Mouse (Mus musculus) cerebellum, adult 2 months (tissue): Measurements from ENCODE around the gene Scn4b.

ENCODE experiments used
- CTCF ChIP-seq: fragments of 200-500 bp; IDR thresholded peaks from 2 replicates; pipeline ENCODE4 v1.5.1; 2011; ENCODE audit warnings: low read depth, mild to moderate bottlenecking, control low read depth, low read length, moderate library complexity, borderline replicate concordance; ENCODE audit not compliant: insufficient read depth
- POLR2A ChIP-seq: fragments of 200-500 bp; IDR thresholded peaks from 2 replicates; pipeline ENCODE4 v1.6.1; 2011; ENCODE audit warnings: low read length, control low read depth, borderline replicate concordance; ENCODE audit not compliant: insufficient read depth

DNA sequence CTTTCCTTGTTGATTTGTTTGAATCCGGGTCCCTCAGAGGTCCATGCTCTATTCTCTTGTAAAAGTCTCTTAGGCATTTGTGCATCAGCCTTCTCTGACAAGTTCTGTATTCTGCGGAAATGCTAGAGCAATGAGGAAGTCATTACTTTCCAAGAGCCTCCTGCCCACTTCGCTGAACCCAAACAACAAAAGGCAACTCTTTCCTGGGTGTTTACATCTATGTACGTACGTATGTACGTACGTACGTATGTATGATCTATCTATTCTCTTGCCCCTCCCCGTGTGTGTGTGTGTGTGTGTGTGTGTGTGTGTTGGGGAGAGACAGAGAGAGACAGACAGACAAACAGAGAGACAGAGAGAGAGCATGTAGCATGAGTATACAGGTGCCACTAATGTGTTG is 21.4 kb upstream of the Scn4b start:
- no peak for TF ChIP-seq CTCF
- no peak for TF ChIP-seq POLR2A
